Mouse (Mus musculus): ENCODE data around the gene Rapgef5.

GRCm38 (mm10) chr12:117720794-117721747, 204.8 kb downstream of the Rapgef5 start:
- no peak for TF ChIP-seq CTCF (IDR thresholded peaks at IDR 0.05; ENCODE audit: low read depth)
- TF ChIP-seq EP300 (IDR thresholded peaks at IDR 0.05; ENCODE audit: low read depth), result no peak

All from liver, embryonic 14.5 days (tissue).